Mouse (Mus musculus) hindbrain, embryonic 11.5 days (tissue): Measurements from ENCODE around the gene Pdcd1. TPM values are rescaled to one million over a fixed set of nuclear protein-coding genes. Genes with fewer than 3 reads are reported as not detected.

Experiments
- ATAC-seq: fragments of 200-750 bp; cut with Nextera tagmentation; 2 replicates; pipeline ENCODE4 v1.8.0; 2017; ENCODE audit warnings: mild to moderate bottlenecking, moderate TSS enrichment, moderate library complexity; ENCODE audit not compliant: low FRiP score
- DNase-seq: peaks from one replicate; pipeline ENCODE4 v3.0.0-alpha.2; 2015; ENCODE audit warnings: low spot score
- H3K27ac ChIP-seq: fragments of 300-500 bp; sonication (generic); 2 replicates; pipeline ENCODE4 v1.5.1; 2014; ENCODE audit warnings: mild to moderate bottlenecking, low read depth, low read length
- H3K27me3 ChIP-seq: fragments of 300-500 bp; sonication (generic); 2 replicates; pipeline ENCODE4 v1.6.1; 2014; ENCODE audit warnings: mild to moderate bottlenecking, low read length, moderate library complexity, mixed read lengths; ENCODE audit not compliant: control insufficient read depth, insufficient read depth
- H3K36me3 ChIP-seq: fragments of 300-500 bp; sonication (generic); 2 replicates; pipeline ENCODE4 v1.6.1; 2014; ENCODE audit warnings: mild to moderate bottlenecking, low read length, moderate library complexity, mixed read lengths; ENCODE audit not compliant: control insufficient read depth, insufficient read depth
- H3K4me1 ChIP-seq: fragments of 300-500 bp; sonication (generic); replicated peaks from 2 replicates; pipeline ENCODE4 v1.6.1; 2014; ENCODE audit warnings: low read length, mixed read lengths; ENCODE audit not compliant: control insufficient read depth, insufficient read depth
- H3K4me2 ChIP-seq: fragments of 300-500 bp; sonication (generic); replicated peaks from 2 replicates; pipeline ENCODE4 v1.6.1; 2014; ENCODE audit warnings: mild to moderate bottlenecking, low read depth, low read length
- H3K4me3 ChIP-seq: fragments of 300-500 bp; sonication (generic); 2 replicates; pipeline ENCODE4 v1.5.1; 2014; ENCODE audit warnings: low read depth, low read length
- H3K9ac ChIP-seq: fragments of 300-500 bp; sonication (generic); 2 replicates; pipeline ENCODE4 v1.6.1; 2014; ENCODE audit warnings: low read depth, low read length
- H3K9me3 ChIP-seq: fragments of 300-500 bp; sonication (generic); 2 replicates; pipeline ENCODE4 v1.6.1; 2016; ENCODE audit warnings: low read length; ENCODE audit not compliant: control insufficient read depth
- WGBS: fragments of 180-500 bp; shearing (Covaris S2); extraction: QIAGEN DNeasy Blood & Tissue Kit; methylation state at CpG from one replicate; pipeline ENCODE4 v1.1.7; 2014; 5-methylcytosine and 5-hydroxymethylcytosine counted together
- polyA plus RNA-seq: library from polyadenylated mRNA; unstranded; fragments of >200 nt; fragmentation: Nextera tagmentation; extraction: Ambion mirVana; gene quantifications from 2 replicates; pipeline ENCODE4 v1.2.1, GENCODE M21; 2014

Gene Pdcd1
- polyA plus RNA-seq = 0.13 TPM in 1 of 2 replicates, not detected in the other

DNA sequence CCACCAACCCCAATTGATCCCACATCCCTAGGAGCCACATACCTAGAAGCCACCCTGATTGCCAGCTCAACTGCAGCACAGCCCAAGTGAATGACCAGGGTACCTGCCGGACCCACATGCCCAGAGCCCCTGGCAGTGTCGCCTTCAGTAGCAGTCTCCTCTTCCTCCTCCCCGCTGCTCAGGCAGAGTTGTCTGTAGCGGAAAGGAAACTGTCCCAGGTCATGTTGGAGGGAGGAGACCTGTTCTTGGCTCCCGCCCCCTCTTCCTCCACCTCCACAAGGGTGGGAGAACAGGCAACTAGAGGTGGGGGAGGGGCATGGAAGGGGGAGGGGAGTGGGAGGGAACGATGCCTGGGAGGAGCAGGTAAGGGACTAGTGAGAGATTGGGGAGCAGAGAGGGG, at the start of gene Pdcd1:
TSS of gene Pdcd1 (minus strand) at position 181 of the 400 bp plus-strand sequence.
- Histone ChIP-seq H3K9me3 (no peaks in the 10 kb centered on the region), H3K4me3 (no peak within 1 kb of the TSS), H3K4me2 (no peak within 1 kb of the TSS), H3K9ac (no peak within 1 kb of the TSS), H3K36me3 (no peaks in the 10 kb centered on the region), H3K4me1 (no peaks in the 10 kb centered on the region), H3K27ac (no peak within 1 kb of the TSS), H3K27me3 (no peaks in the 10 kb centered on the region)
- 68% methylated on average over 6 of the region's 6 CpGs for WGBS
- DNase-seq (no peak), ATAC-seq (no peak)

DNA sequence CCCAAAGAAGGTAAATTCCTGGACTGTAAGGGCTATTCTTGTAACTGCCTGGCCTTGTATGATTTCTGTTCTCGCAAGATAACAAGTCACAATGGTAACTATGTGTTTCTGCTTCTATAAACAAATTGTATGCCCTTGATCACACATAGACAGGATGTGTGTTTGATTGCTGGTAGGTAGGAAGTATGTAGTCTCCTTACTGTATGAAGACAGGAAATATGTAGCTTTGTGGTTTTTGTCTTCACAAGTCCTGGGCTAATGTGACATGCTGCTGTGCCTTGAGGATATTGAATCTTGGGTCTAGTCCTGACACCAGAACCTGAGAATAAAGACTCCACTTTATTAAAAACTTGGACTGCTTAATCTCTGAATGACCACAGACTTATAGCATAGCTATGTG, 39.4 kb upstream of the Pdcd1 start:
- H3K36me3 ChIP-seq = no peaks in the 10 kb centered on the region
- no peak for DNase-seq
- WGBS = 83% methylated on average over 1 of the region's 1 CpGs

DNA sequence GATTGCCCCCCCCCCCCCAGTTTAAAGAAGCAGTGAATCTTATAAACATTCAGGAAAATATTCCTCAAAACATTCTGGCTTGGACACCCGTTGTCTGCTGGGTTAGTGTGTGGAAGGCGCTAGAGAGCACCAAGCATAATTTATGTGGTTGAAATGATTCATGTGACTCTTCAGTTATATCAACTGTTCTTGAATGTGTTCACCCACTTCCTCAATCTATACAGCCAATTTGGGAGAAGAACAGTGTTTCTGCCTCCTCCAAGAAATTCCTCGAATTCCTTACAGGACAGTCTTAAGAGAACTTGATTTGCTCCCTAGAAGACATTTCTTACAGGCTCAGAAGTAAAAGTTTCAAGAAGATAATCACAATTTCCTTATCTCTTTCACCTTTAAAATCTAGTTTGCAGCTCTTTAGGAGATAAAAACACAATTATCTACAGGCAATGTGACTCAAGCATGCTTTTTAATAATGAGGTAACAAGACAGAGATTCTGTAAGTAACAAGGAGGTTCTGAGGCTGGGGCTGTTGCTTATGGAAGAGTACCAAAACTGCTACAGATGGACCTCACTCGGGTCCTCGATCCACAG, 34.1 kb upstream of the Pdcd1 start:
- Histone ChIP-seq H3K9ac (no peak overlapping the region), H3K27me3 (no peaks in the 10 kb centered on the region), H3K4me1 (no peaks in the 10 kb centered on the region), H3K27ac (no peak overlapping the region), H3K4me2 (no peak overlapping the region), H3K4me3 (no peak overlapping the region), H3K9me3 (no peaks in the 10 kb centered on the region), H3K36me3 (no peaks in the 10 kb centered on the region)
- 89% methylated on average over 5 of the region's 5 CpGs for WGBS
- no peak for ATAC-seq
- DNase-seq = no peak

More for the DNA sequence above, 39.4 kb upstream of the Pdcd1 start:
- ATAC-seq = no peak
- H3K27ac ChIP-seq = no peak overlapping the region
- H3K27me3 ChIP-seq = no peaks in the 10 kb centered on the region
- no peak overlapping the region for H3K4me2 ChIP-seq
- no peaks in the 10 kb centered on the region for H3K4me1 ChIP-seq
- H3K9ac ChIP-seq = no peak overlapping the region
- H3K9me3 ChIP-seq = no peaks in the 10 kb centered on the region
- H3K4me3 ChIP-seq = no peak overlapping the region

DNA sequence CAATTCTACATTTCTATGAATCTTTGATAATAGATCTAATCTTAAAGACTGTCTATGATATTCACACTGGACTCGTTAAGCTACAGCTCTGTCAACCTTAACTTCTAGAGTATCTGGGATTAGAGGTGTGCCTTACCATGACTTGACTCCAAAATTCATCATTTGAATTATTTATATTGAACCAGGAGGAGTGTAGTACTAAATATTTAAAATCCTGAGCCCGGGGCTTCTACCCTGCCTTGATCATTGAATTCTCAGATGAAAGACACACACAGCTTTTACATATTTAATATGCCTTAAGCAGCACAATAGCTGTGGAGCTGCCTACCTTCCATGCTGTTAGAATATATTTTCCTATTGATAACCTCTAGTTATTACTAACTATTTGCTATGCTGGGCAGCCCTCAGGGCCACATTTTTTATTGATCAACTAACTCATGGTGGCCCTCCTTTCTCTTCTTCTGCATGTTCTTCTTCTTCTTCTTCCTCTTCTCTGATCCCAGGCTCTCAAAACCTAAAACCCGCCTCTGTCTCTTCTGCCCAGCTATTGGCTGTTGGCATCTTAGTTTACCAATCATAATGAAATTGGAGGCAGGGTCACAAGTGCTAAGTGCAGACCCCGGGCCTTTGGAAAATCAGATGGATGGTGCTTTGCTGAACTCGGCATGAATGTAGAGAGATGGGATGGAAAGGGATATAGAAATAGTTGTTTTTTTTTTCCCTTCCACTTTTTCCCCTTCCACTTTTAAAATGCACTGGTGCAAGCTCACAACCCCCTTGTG, 33.2 kb upstream of the Pdcd1 start:
- Histone ChIP-seq H3K27me3 (no peaks in the 10 kb centered on the region), H3K4me1 (no peaks in the 10 kb centered on the region), H3K9ac (no peak overlapping the region), H3K9me3 (no peaks in the 10 kb centered on the region), H3K27ac (no peak overlapping the region), H3K4me2 (no peak overlapping the region), H3K4me3 (no peak overlapping the region), H3K36me3 (no peaks in the 10 kb centered on the region)
- DNase-seq (no peak), ATAC-seq (no peak)
- 89% methylated on average over 5 of the region's 5 CpGs for WGBS

- no peaks in the 10 kb centered on the region for H3K9me3 ChIP-seq
- no peaks in the 10 kb centered on the region for H3K36me3 ChIP-seq
- 93% methylated on average over 6 of the region's 6 CpGs for WGBS
- H3K27me3 ChIP-seq = no peaks in the 10 kb centered on the region
- no peak overlapping the region for H3K27ac ChIP-seq
- H3K9ac ChIP-seq = no peak overlapping the region
- DNase-seq (no peak), ATAC-seq (no peak)
- no peaks in the 10 kb centered on the region for H3K4me1 ChIP-seq
- H3K4me2 ChIP-seq = no peak overlapping the region
- no peak overlapping the region for H3K4me3 ChIP-seq
Observed at GRCm38 (mm10) chr1:94081761-94082160, 29.4 kb upstream of the Pdcd1 start.

DNA sequence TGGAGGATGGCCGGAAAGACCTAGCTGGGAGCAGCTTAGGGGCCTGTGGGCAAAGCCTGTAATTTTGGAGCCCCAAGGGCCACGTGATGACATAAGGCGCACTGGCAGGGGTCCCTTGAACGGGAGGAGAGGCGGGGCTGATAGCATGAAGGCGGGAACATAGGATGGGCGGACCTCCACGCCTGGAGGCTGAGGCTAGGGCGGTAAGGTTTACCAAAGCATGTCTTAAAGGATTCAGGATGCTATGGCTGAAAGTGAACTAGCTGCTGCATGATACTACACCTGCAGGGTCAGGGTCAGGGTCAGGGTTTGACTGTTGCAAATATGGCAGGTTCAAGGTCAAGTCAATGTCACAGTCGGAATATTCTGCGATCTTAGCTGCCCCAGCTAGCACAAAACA, 28.8 kb upstream of the Pdcd1 start:
- Histone ChIP-seq H3K27ac (no peak overlapping the region), H3K4me3 (no peak overlapping the region), H3K4me2 (no peak overlapping the region), H3K9me3 (no peaks in the 10 kb centered on the region), H3K9ac (no peak overlapping the region), H3K27me3 (no peaks in the 10 kb centered on the region), H3K36me3 (no peaks in the 10 kb centered on the region), H3K4me1 (no peaks in the 10 kb centered on the region)
- DNase-seq (no peak), ATAC-seq (no peak)
- WGBS = 57% methylated on average over 11 of the region's 11 CpGs

DNA sequence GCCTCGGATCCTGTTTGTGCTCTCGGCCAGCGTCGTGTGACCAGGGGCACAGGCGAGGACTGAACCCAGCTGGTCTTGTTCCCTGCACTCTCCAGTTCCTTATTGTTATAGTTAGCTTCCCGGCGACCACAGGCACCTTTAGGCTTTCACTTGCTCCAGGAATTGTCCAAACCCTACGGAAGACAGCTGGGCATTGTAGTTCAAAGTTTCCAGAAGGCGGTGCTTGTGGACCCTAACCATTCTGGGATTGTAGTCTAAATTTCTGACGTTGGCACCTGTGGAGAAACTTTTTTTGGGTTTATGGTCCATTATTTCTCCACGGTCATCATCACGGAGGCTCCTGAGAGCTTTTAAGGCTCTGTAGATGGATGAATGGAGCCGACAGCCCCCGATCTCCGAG, 28.4 kb upstream of the Pdcd1 start:
- Histone ChIP-seq H3K27ac (no peak overlapping the region), H3K27me3 (no peaks in the 10 kb centered on the region), H3K9me3 (no peaks in the 10 kb centered on the region), H3K4me3 (no peak overlapping the region), H3K9ac (no peak overlapping the region), H3K36me3 (no peaks in the 10 kb centered on the region), H3K4me1 (no peaks in the 10 kb centered on the region), H3K4me2 (no peak overlapping the region)
- ATAC-seq (no peak), DNase-seq (no peak)
- 51% methylated on average over 15 of the region's 15 CpGs for WGBS

- 2% methylated on average over 9 of the region's 9 CpGs for WGBS
- ATAC-seq = peak; percentile 85
Observed at GRCm38 (mm10) chr1:94078835-94079440, 26.6 kb upstream of the Pdcd1 start.

More at GRCm38 (mm10) chr1:94078835-94079440, 26.6 kb upstream of the Pdcd1 start:
- Histone ChIP-seq H3K4me3 (no peak overlapping the region), H3K27me3 (no peaks in the 10 kb centered on the region), H3K36me3 (no peaks in the 10 kb centered on the region), H3K9me3 (no peaks in the 10 kb centered on the region), H3K4me2 (no peak overlapping the region), H3K9ac (no peak overlapping the region), H3K4me1 (no peaks in the 10 kb centered on the region), H3K27ac (no peak overlapping the region)
- peak; percentile 86 for DNase-seq
